Mouse (Mus musculus) thymus, postnatal 14 days (tissue): ENCODE results near the gene Tsga10ip.

ENCODE experiments used
- DNase-seq: peaks from one replicate; pipeline ENCODE4 v3.0.0; 2021

The Tsga10ip gene

GRCm38 (mm10) chr19:5402293-5402692, at the start of gene Tsga10ip:
Tsga10ip (minus strand) TSS chr19:5402526.
- DNase-seq, result no peak

GRCm38 (mm10) chr19:5451766-5452165, 49.4 kb upstream of the Tsga10ip start:
- DNase-seq, result no peak

- no peak for DNase-seq
Observed at GRCm38 (mm10) chr19:5449673-5450072, 47.3 kb upstream of the Tsga10ip start.

GRCm38 (mm10) chr19:5448354-5449150, 46.2 kb upstream of the Tsga10ip start:
- no peak for DNase-seq

GRCm38 (mm10) chr19:5447515-5448353, 45.4 kb upstream of the Tsga10ip start, which contains the start of gene Fosl1:
Fosl1 (plus strand) TSS chr19:5447547.
- peak; percentile 90 for DNase-seq

- DNase-seq, result no peak
Observed at GRCm38 (mm10) chr19:5445747-5446146, 43.4 kb upstream of the Tsga10ip start.

GRCm38 (mm10) chr19:5444954-5445353, 42.6 kb upstream of the Tsga10ip start:
- no peak for DNase-seq

GRCm38 (mm10) chr19:5444371-5444908, 42.1 kb upstream of the Tsga10ip start:
- no peak for DNase-seq

GRCm38 (mm10) chr19:5433951-5434350, 31.6 kb upstream of the Tsga10ip start:
- no peak for DNase-seq

GRCm38 (mm10) chr19:5432992-5433852, 30.9 kb upstream of the Tsga10ip start:
- DNase-seq, result peak; percentile 81

GRCm38 (mm10) chr19:5431911-5432464, 29.7 kb upstream of the Tsga10ip start:
- DNase-seq, result no peak

GRCm38 (mm10) chr19:5430408-5430807, 28.1 kb upstream of the Tsga10ip start:
- DNase-seq, result peak; percentile 37

GRCm38 (mm10) chr19:5429806-5430205, 27.5 kb upstream of the Tsga10ip start:
- no peak for DNase-seq

GRCm38 (mm10) chr19:5429219-5429618, 26.9 kb upstream of the Tsga10ip start:
- DNase-seq, result no peak

- peak; percentile 65 for DNase-seq
Observed at GRCm38 (mm10) chr19:5428083-5428482, 25.8 kb upstream of the Tsga10ip start.

- no peak for DNase-seq
Observed at GRCm38 (mm10) chr19:5426640-5427290, 24.4 kb upstream of the Tsga10ip start.

GRCm38 (mm10) chr19:5425906-5426565, 23.7 kb upstream of the Tsga10ip start:
- DNase-seq, result peak; percentile 30

- DNase-seq, result peak; percentile 97
Observed at GRCm38 (mm10) chr19:5424782-5425741, 22.7 kb upstream of the Tsga10ip start, which contains the start of the genes Drap1 and AI837181. Drap1 (minus strand) TSS chr19:5424979. AI837181 (plus strand) TSS chr19:5425144.

GRCm38 (mm10) chr19:5424092-5424781, 21.9 kb upstream of the Tsga10ip start:
- peak; percentile 84 for DNase-seq
